Mouse (Mus musculus): ENCODE results near the gene Adam22. TPM values are rescaled to one million over a fixed set of nuclear protein-coding genes. Genes with fewer than 3 reads are reported as not detected.

The Adam22 gene
- 0.59 and 0.92 TPM in 2 replicates for polyA plus RNA-seq (2012; ENCODE audit: insufficient read depth, insufficient read length, missing spikeins)

GRCm38 (mm10) chr5:8367614-8368327, at the start of gene Adam22:
Gene Adam22, minus strand, starts transcription at chr5:8368160.
- H3K4me3 ChIP-seq (ENCODE audit: insufficient read depth, low read depth, low read length) = peak within 1 kb of the TSS; percentile 61
- H3K27ac ChIP-seq (replicated peaks; ENCODE audit: low read depth, low read length) = no peak within 1 kb of the TSS
- H3K4me1 ChIP-seq (ENCODE audit: control insufficient read depth, insufficient read depth, insufficient read length, low read length) = peaks cover 3% of the 10 kb centered on the region; the same call in 1 of the 2 replicates

- no peaks in the 10 kb centered on the region for H3K4me1 ChIP-seq (ENCODE audit: control insufficient read depth, insufficient read depth, insufficient read length, low read length)
- no peak overlapping the region for H3K27ac ChIP-seq (replicated peaks; ENCODE audit: low read depth, low read length)
- H3K4me3 ChIP-seq (ENCODE audit: insufficient read depth, low read depth, low read length) = no peak overlapping the region
These were observed 49.5 kb upstream of the Adam22 start for GRCm38 (mm10) chr5:8417443-8417842.

GRCm38 (mm10) chr5:8416683-8417413, 48.9 kb upstream of the Adam22 start:
- Histone ChIP-seq H3K27ac (replicated peaks; ENCODE audit: low read depth, low read length) (no peak overlapping the region), H3K4me1 (ENCODE audit: control insufficient read depth, insufficient read depth, insufficient read length, low read length) (no peaks in the 10 kb centered on the region), H3K4me3 (ENCODE audit: insufficient read depth, low read depth, low read length) (no peak overlapping the region)

- no peak overlapping the region for H3K4me3 ChIP-seq (ENCODE audit: insufficient read depth, low read depth, low read length)
These were observed 40.8 kb upstream of the Adam22 start for GRCm38 (mm10) chr5:8408746-8409145.

GRCm38 (mm10) chr5:8397587-8398249, 29.8 kb upstream of the Adam22 start:
- no peak overlapping the region for H3K27ac ChIP-seq (replicated peaks; ENCODE audit: low read depth, low read length)
- H3K4me1 ChIP-seq (ENCODE audit: control insufficient read depth, insufficient read depth, insufficient read length, low read length) = no peaks in the 10 kb centered on the region
- H3K4me3 ChIP-seq (ENCODE audit: insufficient read depth, low read depth, low read length) = no peak overlapping the region

More at GRCm38 (mm10) chr5:8408746-8409145, 40.8 kb upstream of the Adam22 start:
- Histone ChIP-seq H3K4me1 (ENCODE audit: control insufficient read depth, insufficient read depth, insufficient read length, low read length) (no peaks in the 10 kb centered on the region), H3K27ac (replicated peaks; ENCODE audit: low read depth, low read length) (no peak overlapping the region)

GRCm38 (mm10) chr5:8393891-8394583, 26.1 kb upstream of the Adam22 start:
- H3K27ac ChIP-seq (replicated peaks; ENCODE audit: low read depth, low read length) = no peak overlapping the region
- H3K4me1 ChIP-seq (ENCODE audit: control insufficient read depth, insufficient read depth, insufficient read length, low read length) = no peaks in the 10 kb centered on the region
- no peak overlapping the region for H3K4me3 ChIP-seq (ENCODE audit: insufficient read depth, low read depth, low read length)

GRCm38 (mm10) chr5:8374297-8374906, 6.4 kb upstream of the Adam22 start:
- Histone ChIP-seq H3K4me3 (ENCODE audit: insufficient read depth, low read depth, low read length) (no peak overlapping the region), H3K27ac (replicated peaks; ENCODE audit: low read depth, low read length) (no peak overlapping the region), H3K4me1 (ENCODE audit: control insufficient read depth, insufficient read depth, insufficient read length, low read length) (no peaks in the 10 kb centered on the region)

- Histone ChIP-seq H3K4me3 (ENCODE audit: insufficient read depth, low read depth, low read length) (no peak overlapping the region), H3K4me1 (ENCODE audit: control insufficient read depth, insufficient read depth, insufficient read length, low read length) (no peaks in the 10 kb centered on the region), H3K27ac (replicated peaks; ENCODE audit: low read depth, low read length) (no peak overlapping the region)
These were observed 5.5 kb upstream of the Adam22 start for GRCm38 (mm10) chr5:8373415-8373814.

GRCm38 (mm10) chr5:8368781-8369180, 821 bp upstream of the Adam22 start:
- H3K4me1 ChIP-seq (ENCODE audit: control insufficient read depth, insufficient read depth, insufficient read length, low read length) = peaks cover 3% of the 10 kb centered on the region; the same call in 1 of the 2 replicates
- H3K27ac ChIP-seq (replicated peaks; ENCODE audit: low read depth, low read length) = no peak overlapping the region
- H3K4me3 ChIP-seq (ENCODE audit: insufficient read depth, low read depth, low read length) = no peak overlapping the region

GRCm38 (mm10) chr5:8368328-8368692, 350 bp upstream of the Adam22 start:
- peak overlapping the region; percentile 61 for H3K4me3 ChIP-seq (ENCODE audit: insufficient read depth, low read depth, low read length)
- H3K27ac ChIP-seq (replicated peaks; ENCODE audit: low read depth, low read length) = no peak overlapping the region
- peaks cover 3% of the 10 kb centered on the region; the same call in 1 of the 2 replicates for H3K4me1 ChIP-seq (ENCODE audit: control insufficient read depth, insufficient read depth, insufficient read length, low read length)

- Histone ChIP-seq H3K27ac (replicated peaks; ENCODE audit: low read depth, low read length) (no peak overlapping the region), H3K4me1 (ENCODE audit: control insufficient read depth, insufficient read depth, insufficient read length, low read length) (peaks cover 3% of the 10 kb centered on the region; the same call in 1 of the 2 replicates)
These were observed 968 bp downstream of the Adam22 start for GRCm38 (mm10) chr5:8366771-8367613.

GRCm38 (mm10) chr5:8362361-8362760, 5.6 kb downstream of the Adam22 start:
- H3K4me1 ChIP-seq (ENCODE audit: control insufficient read depth, insufficient read depth, insufficient read length, low read length) = peaks cover 3% of the 10 kb centered on the region; the same call in 1 of the 2 replicates
- H3K27ac ChIP-seq (replicated peaks; ENCODE audit: low read depth, low read length) = no peak overlapping the region

More at GRCm38 (mm10) chr5:8366771-8367613, 968 bp downstream of the Adam22 start:
- H3K4me3 ChIP-seq (ENCODE audit: insufficient read depth, low read depth, low read length) = peak overlapping the region; percentile 61

GRCm38 (mm10) chr5:8357677-8358076, 10.3 kb downstream of the Adam22 start:
- Histone ChIP-seq H3K4me1 (ENCODE audit: control insufficient read depth, insufficient read depth, insufficient read length, low read length) (peaks cover 8% of the 10 kb centered on the region), H3K4me3 (ENCODE audit: insufficient read depth, low read depth, low read length) (0 out of 2 replicates have a peak overlapping the region, but pooled peaks have one; percentile 15), H3K27ac (replicated peaks; ENCODE audit: low read depth, low read length) (peak overlapping the region; percentile 62)

More at GRCm38 (mm10) chr5:8362361-8362760, 5.6 kb downstream of the Adam22 start:
- no peak overlapping the region for H3K4me3 ChIP-seq (ENCODE audit: insufficient read depth, low read depth, low read length)

Data from brown adipose tissue, adult 24 weeks (tissue).